Mouse (Mus musculus) cortical plate, adult 2 months (tissue): ENCODE measurements at regions not wholly inside any gene's neighbourhood (a gene's known extent, or its start where the extent isn't known, plus 50 kb on each side); places are given as distances from the start of the nearest gene placed in this dataset.

Experiments
- CTCF ChIP-seq: fragments of 200-500 bp; IDR thresholded peaks from 2 replicates; pipeline ENCODE4 v1.5.1; 2011; ENCODE audit warnings: mild to moderate bottlenecking, control low read depth, low read length; ENCODE audit not compliant: insufficient read depth; ENCODE audit errors: extremely low read depth
- POLR2A ChIP-seq: fragments of 200-500 bp; IDR thresholded peaks from 2 replicates; pipeline ENCODE4 v1.6.1; 2011; ENCODE audit warnings: mild to moderate bottlenecking, low read length, control low read depth; ENCODE audit not compliant: insufficient read depth; ENCODE audit errors: extremely low read depth

DNA sequence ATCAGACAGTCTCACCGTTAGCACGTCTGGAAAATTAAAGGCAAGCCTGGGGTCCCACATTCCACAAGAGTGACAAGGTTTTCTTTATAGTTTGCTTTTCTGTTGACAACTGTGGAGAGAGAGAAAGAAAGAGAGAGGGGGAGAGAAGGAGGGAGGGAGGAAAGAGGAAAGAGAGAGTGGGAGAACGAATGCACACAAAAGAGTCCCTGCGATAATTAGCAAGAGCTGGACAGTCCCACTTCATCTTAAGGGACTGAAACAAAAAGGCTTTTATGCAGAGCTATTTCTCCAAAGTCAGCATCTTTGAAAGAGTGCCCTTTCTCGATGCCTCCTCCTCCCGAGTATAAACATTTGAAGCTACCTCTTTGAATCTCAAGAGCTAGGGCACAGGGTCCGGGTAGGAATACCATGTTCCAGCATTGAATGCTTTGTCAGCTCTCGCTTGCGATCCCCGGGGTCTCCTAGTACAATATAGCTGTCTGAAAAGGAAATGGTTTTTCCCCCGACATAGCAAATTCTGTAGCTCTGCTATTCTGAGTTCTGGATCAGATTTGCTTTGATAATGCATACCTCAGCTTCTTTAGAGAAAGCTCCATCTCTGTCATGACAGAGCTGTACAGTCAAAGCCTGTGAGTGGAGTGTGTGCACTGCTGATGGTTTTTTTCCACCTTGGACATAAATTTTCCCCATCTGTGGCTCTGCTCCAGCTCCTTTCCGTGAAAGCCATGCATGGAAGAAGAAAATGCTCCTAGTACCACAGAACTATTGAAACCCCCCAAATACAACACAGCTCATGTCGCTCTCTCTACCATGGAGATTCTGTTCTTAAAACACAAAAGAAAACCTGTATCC, 282.9 kb upstream of the Fbxl7 start:
- no peak for TF ChIP-seq POLR2A
- no peak for TF ChIP-seq CTCF
